Mouse (Mus musculus) CH12.LX (cell line): Measurements from ENCODE around the gene Muc20.

ENCODE experiments used
- CTCF ChIP-seq, 2 experiments: IDR thresholded peaks in 1 of 2; conservative IDR thresholded peaks in 1 of 2; 2 replicates each; pipeline ENCODE4 v1.5.1; 2011 to 2012; ENCODE audit warnings: low read depth in 2 of 2, low read length in 2 of 2, improper control_type of control experiment in 1 of 2, inconsistent platforms in 1 of 2, mild to moderate bottlenecking in 1 of 2, moderate library complexity in 1 of 2
- E2F4 ChIP-seq: IDR thresholded peaks from 2 replicates; pipeline ENCODE4 v1.6.1; 2011; ENCODE audit warnings: low read depth, low read length, improper control_type of control experiment; ENCODE audit not compliant: insufficient replicate concordance
- EP300 ChIP-seq: IDR thresholded peaks from 2 replicates; pipeline ENCODE4 v1.6.1; 2011; ENCODE audit warnings: low read length, improper control_type of control experiment
- ETS1 ChIP-seq: conservative IDR thresholded peaks from 2 replicates; pipeline ENCODE4 v1.6.1; 2012; ENCODE audit warnings: low read depth, mild to moderate bottlenecking, inconsistent platforms, low read length, improper control_type of control experiment, moderate library complexity
- HCFC1 ChIP-seq: IDR thresholded peaks from 2 replicates; pipeline ENCODE4 v1.6.1; 2012; ENCODE audit warnings: low read depth, mild to moderate bottlenecking, inconsistent platforms, low read length, improper control_type of control experiment
- IRF4 ChIP-seq: IDR thresholded peaks from 2 replicates; pipeline ENCODE4 v1.6.1; 2014; ENCODE audit warnings: low read depth, mild to moderate bottlenecking, inconsistent platforms, low read length, improper control_type of control experiment
- KAT2A ChIP-seq: IDR thresholded peaks from 2 replicates; pipeline ENCODE4 v1.6.1; 2012; ENCODE audit warnings: low read length, improper control_type of control experiment, inconsistent platforms; ENCODE audit not compliant: insufficient replicate concordance
- MAX ChIP-seq: IDR thresholded peaks from 2 replicates; pipeline ENCODE4 v1.6.1; 2011; ENCODE audit warnings: low read length, improper control_type of control experiment
- MYC ChIP-seq: IDR thresholded peaks from 2 replicates; pipeline ENCODE4 v1.6.1; 2011; ENCODE audit warnings: low read depth, mild to moderate bottlenecking, improper control_type of control experiment, low read length
- POLR2A ChIP-seq: IDR thresholded peaks from 2 replicates; pipeline ENCODE4 v1.6.1; 2011; ENCODE audit warnings: low read depth, mild to moderate bottlenecking, improper control_type of control experiment, low read length
- TCF12 ChIP-seq: IDR thresholded peaks from 2 replicates; pipeline ENCODE4 v1.6.1; 2014; ENCODE audit warnings: low read depth, mild to moderate bottlenecking, inconsistent platforms, low read length, improper control_type of control experiment
- USF2 ChIP-seq: conservative IDR thresholded peaks from 2 replicates; pipeline ENCODE4 v1.6.1; 2011; ENCODE audit warnings: low read depth, low read length, improper control_type of control experiment
- ZNF384 ChIP-seq: IDR thresholded peaks from 2 replicates; pipeline ENCODE4 v1.6.1; 2012; ENCODE audit warnings: low read depth, low read length, improper control_type of control experiment, inconsistent platforms

GRCm38 (mm10) chr16:32735586-32735985 is 61.6 kb downstream of the Muc20 start, which contains the start of gene Muc4:
- TF ChIP-seq CTCF (conservative IDR thresholded peaks at IDR 0.05 in 1 of 2, IDR thresholded peaks at IDR 0.05 in 1 of 2; ENCODE audit: low read depth in 2 of 2, low read length in 2 of 2): no peak
- TF ChIP-seq EP300: no peak
- no peak for TF ChIP-seq KAT2A
- TF ChIP-seq IRF4: no peak
- no peak for TF ChIP-seq POLR2A
- TF ChIP-seq TCF12: no peak
- no peak for TF ChIP-seq ETS1
- TF ChIP-seq HCFC1: no peak
- no peak for TF ChIP-seq ZNF384
- no peak for TF ChIP-seq USF2
- TF ChIP-seq E2F4: no peak
- TF ChIP-seq MAX: no peak
- no peak for TF ChIP-seq MYC
